Mouse (Mus musculus): Measurements from ENCODE around the gene Plpp1.

The Plpp1 gene

GRCm38 (mm10) chr13:112800597-112801380 lies at the start of gene Plpp1:
Plpp1 (plus strand) TSS chr13:112800792.
- peak; percentile 93 for DNase-seq (ENCODE audit: low spot score)

- no peak for DNase-seq (ENCODE audit: low spot score)
Observed at GRCm38 (mm10) chr13:112751454-112752308, 48.9 kb upstream of the Plpp1 start.

DNA sequence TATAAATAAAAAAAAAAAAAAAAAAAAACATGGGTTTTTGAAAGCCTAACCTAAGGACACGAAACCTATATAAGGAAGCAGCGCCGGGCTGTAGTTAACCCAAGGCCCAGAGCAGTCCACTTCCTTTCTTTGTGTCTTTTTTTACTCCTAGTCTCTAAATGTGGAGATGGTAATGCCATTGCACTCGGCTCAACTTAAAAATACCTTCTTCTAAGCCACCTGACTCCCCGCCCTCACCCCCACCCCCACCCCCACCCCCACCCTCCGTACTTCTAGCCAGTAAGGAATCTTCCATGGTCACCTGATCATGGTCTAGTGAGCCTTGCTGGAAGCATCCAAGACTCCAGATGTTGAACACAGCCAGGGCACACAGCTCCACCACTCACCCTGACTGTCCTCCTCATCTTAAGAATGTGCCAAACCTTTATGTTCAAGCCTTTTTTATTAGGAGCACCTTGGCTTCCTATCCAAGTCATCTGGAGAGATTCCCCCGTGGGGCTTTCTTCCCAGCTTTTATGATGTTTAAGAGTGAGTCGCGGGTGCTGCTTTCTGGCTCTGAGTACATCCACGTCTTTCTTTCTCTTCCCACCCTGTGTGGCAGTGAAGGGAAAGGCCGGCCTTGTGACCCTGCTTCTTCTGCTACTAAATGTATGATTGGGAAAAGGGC lies 48.1 kb upstream of the Plpp1 start:
- DNase-seq (ENCODE audit: low spot score), result no peak

DNA sequence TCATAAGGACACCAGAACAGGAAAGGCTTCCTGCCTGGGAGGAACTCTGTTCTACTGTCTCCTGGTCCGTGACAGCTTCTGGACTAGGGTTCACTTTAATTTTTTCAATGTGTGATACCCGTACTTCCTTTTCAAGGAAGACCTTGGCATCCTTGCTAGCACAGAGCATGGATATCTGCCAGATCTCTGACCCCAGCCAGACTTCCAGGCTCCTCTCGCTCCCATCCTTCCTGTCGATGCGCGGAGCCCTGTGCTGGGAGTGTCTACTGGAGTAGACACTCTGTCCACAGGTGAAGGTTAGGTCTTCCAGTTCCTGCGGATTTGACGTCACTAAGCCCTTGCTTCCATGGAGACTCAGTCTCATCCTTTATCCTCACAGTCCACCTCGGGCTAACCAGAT lies 47.1 kb upstream of the Plpp1 start:
- no peak for DNase-seq (ENCODE audit: low spot score)

DNA sequence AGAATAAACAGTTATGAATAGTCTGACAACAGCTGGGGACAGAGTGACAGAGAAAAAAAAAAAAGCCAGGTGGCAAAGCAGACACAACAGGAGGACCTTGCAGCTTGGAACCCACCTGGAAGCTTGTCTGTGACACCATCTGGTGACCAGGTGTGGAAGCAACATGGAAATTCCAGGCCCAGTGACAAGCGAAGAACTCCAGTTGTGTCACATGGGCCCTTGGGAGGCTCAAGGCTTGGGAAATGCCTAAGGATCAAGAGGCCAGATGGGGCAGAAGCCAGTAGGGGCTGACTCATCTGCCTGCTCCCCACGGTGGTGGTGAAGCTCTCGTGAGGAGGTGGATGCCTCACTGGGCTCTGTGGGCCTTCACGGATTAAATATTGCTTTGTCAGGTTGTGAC lies 45.7 kb upstream of the Plpp1 start:
- DNase-seq (ENCODE audit: low spot score), result no peak

- DNase-seq (ENCODE audit: low spot score), result no peak
Observed at GRCm38 (mm10) chr13:112755507-112756010, 45.0 kb upstream of the Plpp1 start.

DNA sequence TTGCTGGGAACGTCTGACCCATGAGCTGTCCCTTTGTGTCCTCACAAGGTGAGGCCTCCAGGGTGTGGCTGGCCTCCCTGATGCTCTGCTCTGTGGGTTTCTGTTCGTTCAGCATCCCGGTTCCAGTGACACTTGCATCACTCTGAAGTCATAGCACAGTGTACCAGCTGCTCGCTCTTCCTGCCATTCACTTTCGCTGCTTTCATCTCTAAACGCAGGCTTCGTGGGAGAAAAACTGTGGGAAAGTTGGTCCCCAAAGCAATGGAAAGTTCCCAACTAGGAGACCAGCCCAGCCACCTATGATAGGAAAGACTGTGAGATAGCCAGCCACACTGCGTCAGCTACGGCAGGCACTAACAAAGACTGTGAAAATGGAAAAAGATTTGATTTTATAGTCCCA lies 43.2 kb upstream of the Plpp1 start:
- DNase-seq (ENCODE audit: low spot score), result no peak

DNA sequence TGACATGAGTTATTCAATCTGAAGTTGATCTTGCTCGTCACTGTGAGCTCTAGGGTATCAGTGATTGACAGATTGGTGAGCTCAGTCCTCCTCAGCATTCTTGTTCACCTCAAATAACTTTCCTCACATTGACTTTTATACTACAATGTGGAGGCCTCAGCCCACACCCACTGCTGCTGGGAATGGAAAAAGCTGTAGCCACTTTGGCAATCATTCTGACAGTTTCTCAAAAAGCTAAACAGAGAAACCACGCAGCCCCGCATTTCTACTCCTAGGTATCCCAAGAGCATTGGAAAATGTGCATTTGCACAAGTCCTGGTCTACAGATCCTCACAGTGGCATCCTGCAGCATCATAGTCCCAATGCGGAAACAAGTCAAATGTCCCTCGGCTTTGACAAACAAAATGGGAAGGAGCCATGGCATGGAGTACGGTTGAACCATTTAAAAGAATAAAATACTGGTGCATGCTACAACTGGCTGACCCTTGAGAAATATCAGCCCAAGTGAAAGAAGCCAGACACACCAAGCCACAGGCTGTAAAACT lies 42.0 kb upstream of the Plpp1 start:
- no peak for DNase-seq (ENCODE audit: low spot score)

GRCm38 (mm10) chr13:112759364-112759763 lies 41.2 kb upstream of the Plpp1 start:
- DNase-seq (ENCODE audit: low spot score), result no peak

DNA sequence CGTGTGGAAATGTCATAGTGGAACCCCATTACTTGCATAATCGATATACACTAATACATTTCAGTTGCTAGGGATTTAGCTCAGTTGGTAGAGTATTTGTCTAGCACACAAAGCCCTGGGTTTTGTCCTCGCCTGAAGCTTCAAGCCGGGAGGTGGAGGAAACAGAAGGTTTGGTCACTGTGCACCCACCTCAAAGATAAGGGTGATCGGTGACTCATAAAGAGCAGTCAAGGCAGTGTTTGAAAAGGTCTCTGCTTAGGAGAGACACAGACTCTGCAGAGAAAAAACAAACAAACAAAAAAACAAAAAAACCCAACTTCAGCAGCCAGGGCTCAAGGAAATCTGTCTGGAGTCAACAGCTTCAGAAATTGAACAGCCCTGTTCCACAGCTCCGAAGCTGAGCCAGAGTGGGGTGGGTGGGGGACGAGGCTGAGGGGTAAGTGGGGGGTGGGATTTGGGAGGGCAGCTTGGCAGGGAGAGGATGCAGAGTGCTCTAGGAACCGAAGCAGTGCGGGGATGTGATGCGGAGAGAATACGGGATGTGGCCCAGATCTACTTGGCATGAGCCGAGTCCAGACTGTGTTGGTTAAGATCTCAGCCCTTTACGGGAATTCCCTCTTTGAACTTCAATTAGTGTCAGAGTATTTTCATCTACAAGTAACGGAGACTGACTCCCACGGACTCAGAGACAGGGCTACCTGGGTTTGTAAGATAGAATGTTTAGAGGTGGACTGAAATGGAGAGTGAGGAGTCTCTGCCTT lies 40.6 kb upstream of the Plpp1 start:
- no peak for DNase-seq (ENCODE audit: low spot score)

- DNase-seq (ENCODE audit: low spot score), result no peak
Observed at GRCm38 (mm10) chr13:112760538-112760881, 40.1 kb upstream of the Plpp1 start.

DNA sequence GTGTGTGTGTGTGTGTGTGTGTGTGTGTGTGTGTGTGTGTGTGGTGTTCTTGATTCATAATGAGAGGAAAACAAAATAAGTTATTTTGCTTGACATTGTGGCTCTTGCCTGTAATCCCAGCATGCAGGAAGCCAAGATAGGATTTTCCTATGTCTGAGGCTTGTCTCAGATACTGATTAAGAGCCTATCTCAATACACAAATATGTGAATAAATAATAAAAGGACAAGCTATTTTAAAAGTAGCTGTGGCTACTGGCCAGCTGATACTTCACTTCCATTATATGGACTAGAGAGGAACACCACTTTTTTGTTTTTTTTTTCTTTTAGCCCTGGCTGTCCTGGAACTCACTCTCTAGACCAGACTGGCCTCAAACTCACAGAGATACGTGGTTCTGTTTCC lies 38.8 kb upstream of the Plpp1 start:
- no peak for DNase-seq (ENCODE audit: low spot score)

- DNase-seq (ENCODE audit: low spot score), result no peak
Observed at GRCm38 (mm10) chr13:112762548-112762947, 38.0 kb upstream of the Plpp1 start.

DNA sequence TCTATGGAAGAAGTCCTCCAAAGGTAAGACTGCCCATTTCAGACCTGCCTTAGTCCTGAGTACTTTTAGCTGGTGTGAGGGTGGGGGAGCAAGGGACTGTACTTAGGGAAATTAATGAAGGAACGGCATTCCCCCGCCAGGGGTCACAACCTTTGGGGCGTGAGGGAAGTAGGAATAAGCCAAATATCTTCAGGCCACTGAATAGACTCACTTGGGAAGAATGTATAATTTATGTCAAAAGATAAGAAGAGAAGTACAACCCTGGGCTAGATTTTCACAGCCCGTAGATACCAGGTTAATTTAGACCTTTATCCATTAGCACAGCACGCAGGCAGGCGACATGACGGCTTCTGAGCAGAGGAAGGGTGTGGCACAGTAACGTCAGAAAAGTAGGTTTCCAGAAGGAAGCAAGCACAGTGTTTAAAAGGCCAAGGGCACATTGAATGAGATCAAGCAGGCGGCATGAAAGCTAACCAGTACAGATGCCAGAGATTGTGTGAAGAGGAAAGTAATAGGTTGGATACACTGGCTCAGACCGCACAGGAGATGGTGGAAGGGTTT lies 37.0 kb upstream of the Plpp1 start:
- DNase-seq (ENCODE audit: low spot score), result no peak

DNA sequence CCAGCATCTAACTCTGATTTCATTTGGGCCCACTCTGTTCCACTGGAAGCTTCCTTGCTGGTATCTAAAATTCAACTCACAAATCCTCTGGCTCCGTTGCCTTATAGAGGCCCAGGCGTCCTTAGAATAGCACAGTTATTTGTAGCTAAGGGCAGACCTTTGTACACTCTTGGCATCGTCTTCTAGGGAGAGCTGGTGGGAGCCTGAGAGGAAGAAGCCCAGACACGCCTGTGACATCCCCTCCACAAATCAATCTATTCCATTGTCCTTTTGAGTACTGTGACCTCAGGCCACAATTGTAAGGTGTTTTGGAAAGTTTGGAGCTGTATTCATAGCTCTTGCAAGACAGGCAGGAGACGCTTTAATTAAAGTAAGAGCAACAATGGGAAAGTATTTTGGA lies 36.0 kb upstream of the Plpp1 start:
- no peak for DNase-seq (ENCODE audit: low spot score)

- DNase-seq (ENCODE audit: low spot score), result no peak
Observed at GRCm38 (mm10) chr13:112765654-112766053, 34.9 kb upstream of the Plpp1 start.

DNA sequence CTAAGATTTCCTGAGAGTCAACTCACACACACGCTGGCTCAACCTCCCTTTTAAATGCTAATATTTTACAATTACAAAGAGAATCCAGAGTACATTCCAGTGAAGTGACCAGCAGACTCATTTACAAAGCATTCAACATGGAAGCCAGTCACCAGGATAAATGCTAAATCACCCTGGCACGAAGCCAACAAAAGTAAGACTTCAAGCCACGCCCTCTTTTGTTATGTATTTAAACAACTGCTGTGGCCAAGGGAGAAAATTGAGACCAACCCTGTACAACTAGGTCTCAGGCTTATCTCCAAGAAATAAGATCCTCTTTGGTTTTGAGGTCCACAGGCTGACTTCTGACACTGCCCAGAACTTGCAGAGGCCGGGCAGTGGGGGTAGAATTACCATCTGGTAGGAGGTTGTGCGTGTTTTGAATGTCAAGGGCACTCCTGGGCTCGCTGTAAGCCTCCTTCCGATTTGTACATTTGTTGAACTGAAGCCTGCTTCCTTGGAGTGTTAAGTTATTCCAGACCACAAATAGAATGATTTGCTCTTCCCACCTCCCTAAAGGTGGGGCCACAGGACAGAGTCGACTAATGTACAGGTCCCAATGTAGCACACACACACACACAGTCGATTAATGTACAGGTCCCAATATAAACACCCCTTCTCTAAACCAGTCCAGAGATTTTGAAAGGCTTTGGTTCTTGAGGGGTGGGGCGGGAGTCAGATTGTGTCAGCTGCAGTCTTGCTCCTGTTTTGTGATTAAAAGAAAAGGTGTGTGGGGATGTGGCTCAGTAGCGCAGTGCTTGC lies 29.9 kb upstream of the Plpp1 start:
- DNase-seq (ENCODE audit: low spot score), result no peak

- no peak for DNase-seq (ENCODE audit: low spot score)
Observed at GRCm38 (mm10) chr13:112771447-112772208, 29.0 kb upstream of the Plpp1 start.

DNA sequence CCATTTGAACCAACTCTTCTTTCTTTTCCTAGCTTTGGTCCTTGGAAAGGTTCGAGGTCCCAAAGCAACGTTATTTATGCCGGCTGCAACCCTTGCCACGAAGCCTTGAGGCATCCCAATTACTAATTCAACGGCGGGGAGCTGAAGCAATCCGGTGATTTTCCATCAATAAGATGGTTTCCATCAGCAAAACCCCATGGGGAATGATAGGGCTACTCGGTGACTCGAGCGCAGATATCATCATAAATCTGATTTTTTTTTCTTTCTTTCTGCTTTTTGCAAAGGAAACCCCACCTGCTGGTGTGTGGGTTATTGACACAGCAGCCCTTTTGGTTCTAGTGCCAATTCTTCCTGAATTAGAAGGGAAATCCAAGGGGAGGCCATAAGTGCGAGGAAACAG lies 28.3 kb upstream of the Plpp1 start:
- DNase-seq (ENCODE audit: low spot score), result no peak

GRCm38 (mm10) chr13:112772861-112773260 lies 27.7 kb upstream of the Plpp1 start:
- no peak for DNase-seq (ENCODE audit: low spot score)
